ENCODE assay signal across 8 mouse cellular contexts in genomic region chr16:70313886-70314577, GRCm38 (mm10). TPM values are rescaled to one million over a fixed set of nuclear protein-coding genes. Genes with fewer than 3 reads are reported as not detected.
DNase-seq lines count a peak whose midpoint lies in the region; ATAC-seq lines count a peak whose summit lies in the region.

TSS of gene Gbe1 (plus strand) at chr16:70313949.

- no peaks in the 10 kb centered on the region for H3K9me3 ChIP-seq in hindbrain, embryonic 15.5 days

- peak within 1 kb of the TSS; percentile 73 for H3K9ac ChIP-seq in hindbrain, embryonic 15.5 days

- peak; percentile 97 for ATAC-seq in hindbrain, embryonic 15.5 days (ENCODE audit: low FRiP score, low read depth)

- WGBS in hindbrain, embryonic 15.5 days, result under 1% methylated on average over 77 of the region's 82 CpGs

- peak within 1 kb of the TSS; percentile 74 for H3K4me3 ChIP-seq in hindbrain, embryonic 15.5 days

- H3K4me2 ChIP-seq in hindbrain, embryonic 15.5 days, result peak within 1 kb of the TSS; percentile 66

- H3K36me3 ChIP-seq in hindbrain, embryonic 15.5 days, result no peaks in the 10 kb centered on the region

- peak; percentile 93 for DNase-seq in ZHBTc4 (ENCODE audit: low read depth, low spot score)
- peak; percentile 69 to 86 for DNase-seq in cerebellum, postnatal 4 days (ENCODE audit: low spot score in 2 of 2)
- DNase-seq in gastrocnemius, adult 18-20 months (ENCODE audit: low spot score), result peak; percentile 93
- DNase-seq in left cerebral cortex, adult 11 months (ENCODE audit: low spot score), result peak; percentile 72
- DNase-seq in lung, postnatal 36 days, result peak; percentile 95
- DNase-seq in retina, embryonic 14.5 days (ENCODE audit: low spot score), result peak; percentile 93
- DNase-seq in thymus, postnatal 36 days, result peak; percentile 91

- peak within 1 kb of the TSS; percentile 90 for H3K27ac ChIP-seq in hindbrain, embryonic 15.5 days (replicated peaks)

- no peaks in the 10 kb centered on the region for H3K27me3 ChIP-seq in hindbrain, embryonic 15.5 days

- H3K4me1 ChIP-seq in hindbrain, embryonic 15.5 days (replicated peaks), result peaks cover 7% of the 10 kb centered on the region; the same call in 1 of the 2 replicates

RNA-seq across cellular contexts. Expression of gene Gbe1, which starts in this region (rescaled TPM):
- 10 to 100 TPM; 53.8 to 70.1 TPM for total RNA-seq in gastrocnemius, adult 18-20 months (2021)
- 13.9 and 19.3 TPM in 2 replicates for polyA plus RNA-seq in hindbrain, embryonic 15.5 days (2015; fragmentation: Nextera tagmentation; extraction: Ambion mirVana)

Comparison
In these comparisons a context has a peak if more than half of its experiments do, and no peak if none do; other contexts are left out.
1. Peak in every context shown above with its lines: DNase-seq, ATAC-seq, H3K4me3 ChIP-seq and H3K27ac ChIP-seq.